Mouse (Mus musculus) kidney, embryonic 14.5 days (tissue): ENCODE data around the gene Prtn3. TPM values are rescaled to one million over a fixed set of nuclear protein-coding genes. Genes with fewer than 3 reads are reported as not detected.
"Not testable (repeated sequence)": the region's sequence is repeated elsewhere in the genome, so short reads cannot be mapped to it uniquely, and the experiment has no call there.

Source experiments
- ATAC-seq: fragments of 200-750 bp; cut with Nextera tagmentation; 2 replicates; pipeline ENCODE4 v1.8.0; 2017; ENCODE audit warnings: moderate number of reproducible peaks, mild to moderate bottlenecking, moderate TSS enrichment, moderate library complexity; ENCODE audit not compliant: low FRiP score, low TSS enrichment
- H3K27ac ChIP-seq: fragments of 300-500 bp; sonication (generic); 2 replicates; pipeline ENCODE4 v1.5.1; 2014; ENCODE audit warnings: low read depth, mild to moderate bottlenecking, low read length, moderate library complexity, mixed read lengths
- H3K27me3 ChIP-seq: fragments of 300-500 bp; sonication (generic); 2 replicates; pipeline ENCODE4 v1.6.1; 2014; ENCODE audit warnings: mild to moderate bottlenecking, low read length; ENCODE audit not compliant: control insufficient read depth, insufficient read depth
- H3K36me3 ChIP-seq: fragments of 300-500 bp; sonication (generic); 2 replicates; pipeline ENCODE4 v1.6.1; 2014; ENCODE audit warnings: low read length, mixed read lengths; ENCODE audit not compliant: control insufficient read depth, insufficient read depth
- H3K4me1 ChIP-seq: fragments of 300-500 bp; sonication (generic); 2 replicates; pipeline ENCODE4 v1.6.1; 2014; ENCODE audit warnings: low read length, mixed read lengths; ENCODE audit not compliant: control insufficient read depth, insufficient read depth
- H3K4me2 ChIP-seq: fragments of 300-500 bp; sonication (generic); replicated peaks from 2 replicates; pipeline ENCODE4 v1.6.1; 2014; ENCODE audit warnings: low read depth, mild to moderate bottlenecking, low read length
- H3K4me3 ChIP-seq: fragments of 300-500 bp; sonication (generic); 2 replicates; pipeline ENCODE4 v1.5.1; 2014; ENCODE audit warnings: mild to moderate bottlenecking, low read length
- H3K9ac ChIP-seq: fragments of 300-500 bp; sonication (generic); 2 replicates; pipeline ENCODE4 v1.6.1; 2014; ENCODE audit warnings: low read depth, mild to moderate bottlenecking, low read length, moderate library complexity
- H3K9me3 ChIP-seq: fragments of 300-500 bp; sonication (generic); 2 replicates; pipeline ENCODE4 v1.6.1; 2016; ENCODE audit warnings: low read length; ENCODE audit not compliant: control insufficient read depth
- WGBS: fragments of 180-500 bp; shearing (Covaris S2); extraction: QIAGEN DNeasy Blood & Tissue Kit; methylation state at CpG from one replicate; pipeline ENCODE4 v1.1.7; 2014; 5-methylcytosine and 5-hydroxymethylcytosine counted together
- polyA plus RNA-seq: library from polyadenylated mRNA; unstranded; fragments of >200 nt; fragmentation: Nextera tagmentation; extraction: Ambion mirVana; gene quantifications from 2 replicates; pipeline ENCODE4 v1.2.1, GENCODE M21; 2014

Prtn3 gene
- polyA plus RNA-seq, 1 experiment from 2014 or later = 9.6 TPM

- H3K4me3 ChIP-seq = no peak overlapping the region
- no peaks in the 10 kb centered on the region for H3K9me3 ChIP-seq
- H3K27me3 ChIP-seq = no peaks in the 10 kb centered on the region
- H3K4me2 ChIP-seq = no peak overlapping the region
- no peaks in the 10 kb centered on the region for H3K36me3 ChIP-seq
- 33% methylated on average over 3 of the region's 3 CpGs for WGBS
- H3K4me1 ChIP-seq = peaks cover 30% of the 10 kb centered on the region
- H3K9ac ChIP-seq = no peak overlapping the region
- 0 out of 2 replicates have a peak, but pooled peaks have one; percentile 10 for ATAC-seq
- H3K27ac ChIP-seq = peak overlapping the region; percentile 31; the same call in 1 of the 2 replicates
Observed at GRCm38 (mm10) chr10:79879527-79879926, 5.3 kb downstream of the Prtn3 start.

- no peak for ATAC-seq
- no peak overlapping the region for H3K9ac ChIP-seq
- H3K9me3 ChIP-seq = no peaks in the 10 kb centered on the region
- H3K4me2 ChIP-seq = peak overlapping the region; percentile 15; the same call in 1 of the 2 replicates
- no peaks in the 10 kb centered on the region for H3K27me3 ChIP-seq
- no peak overlapping the region for H3K4me3 ChIP-seq
- no peak overlapping the region for H3K27ac ChIP-seq
- peaks cover 30% of the 10 kb centered on the region; the same call in 1 of the 2 replicates for H3K4me1 ChIP-seq
- no peaks in the 10 kb centered on the region for H3K36me3 ChIP-seq
- WGBS = 15% methylated on average over 9 of the region's 9 CpGs
Observed at GRCm38 (mm10) chr10:79880721-79881120, 6.4 kb downstream of the Prtn3 start.

- H3K9me3 ChIP-seq = no peaks in the 10 kb centered on the region
- ATAC-seq = 0 out of 2 replicates have a peak, but pooled peaks have one; percentile 30
- H3K4me1 ChIP-seq = peaks cover 30% of the 10 kb centered on the region; the same call in 1 of the 2 replicates
- H3K4me3 ChIP-seq = peak overlapping the region; percentile 17; the same call in 1 of the 2 replicates
- H3K27me3 ChIP-seq = no peaks in the 10 kb centered on the region
- H3K9ac ChIP-seq = peak overlapping the region; percentile 29; the same call in 1 of the 2 replicates
- H3K4me2 ChIP-seq = peak overlapping the region; percentile 41
- 7% methylated on average over 22 of the region's 22 CpGs for WGBS
- H3K36me3 ChIP-seq = no peaks in the 10 kb centered on the region
- H3K27ac ChIP-seq = no peak overlapping the region
Observed at GRCm38 (mm10) chr10:79881981-79882380, 7.7 kb downstream of the Prtn3 start.

GRCm38 (mm10) chr10:79883297-79884084, 9.2 kb downstream of the Prtn3 start:
- H3K4me2 ChIP-seq = 0 out of 2 replicates have a peak overlapping the region, but pooled peaks have one; percentile 13
- WGBS = 13% methylated on average over 22 of the region's 22 CpGs
- peak overlapping the region; percentile 19; the same call in 1 of the 2 replicates for H3K9ac ChIP-seq
- H3K4me3 ChIP-seq = no peak overlapping the region
- H3K9me3 ChIP-seq = no peaks in the 10 kb centered on the region
- H3K27me3 ChIP-seq = no peaks in the 10 kb centered on the region
- peaks cover 25% of the 10 kb centered on the region; the same call in 1 of the 2 replicates for H3K4me1 ChIP-seq
- H3K36me3 ChIP-seq = no peaks in the 10 kb centered on the region
- no peak overlapping the region for H3K27ac ChIP-seq
- 0 out of 2 replicates have a peak, but pooled peaks have one; percentile 4 for ATAC-seq

GRCm38 (mm10) chr10:79884446-79884845, 10.2 kb downstream of the Prtn3 start:
- no peak overlapping the region for H3K4me3 ChIP-seq
- no peak overlapping the region for H3K4me2 ChIP-seq
- no peak for ATAC-seq
- no peaks in the 10 kb centered on the region for H3K9me3 ChIP-seq
- H3K9ac ChIP-seq = no peak overlapping the region
- no peaks in the 10 kb centered on the region for H3K27me3 ChIP-seq
- H3K36me3 ChIP-seq = no peaks in the 10 kb centered on the region
- H3K27ac ChIP-seq = no peak overlapping the region
- H3K4me1 ChIP-seq = peaks cover 25% of the 10 kb centered on the region; the same call in 1 of the 2 replicates
- WGBS = 61% methylated on average over 4 of the region's 4 CpGs

- peaks cover 25% of the 10 kb centered on the region; the same call in 1 of the 2 replicates for H3K4me1 ChIP-seq
- not testable (repeated sequence) for H3K4me2 ChIP-seq, H3K4me3 ChIP-seq, H3K36me3 ChIP-seq, ATAC-seq, H3K27ac ChIP-seq, H3K27me3 ChIP-seq, H3K9ac ChIP-seq, H3K9me3 ChIP-seq
- 52% methylated on average over 2 of the region's 3 CpGs for WGBS
Observed at GRCm38 (mm10) chr10:79884938-79885337, 10.7 kb downstream of the Prtn3 start.

GRCm38 (mm10) chr10:79886054-79886453, 11.8 kb downstream of the Prtn3 start, which contains the start of gene Elane:
Gene Elane, plus strand, starts transcription at chr10:79886247.
- H3K9me3 ChIP-seq = no peaks in the 10 kb centered on the region
- no peak within 1 kb of the TSS for H3K9ac ChIP-seq
- H3K4me3 ChIP-seq = no peak within 1 kb of the TSS
- no peak within 1 kb of the TSS for H3K27ac ChIP-seq
- H3K4me2 ChIP-seq = no peak within 1 kb of the TSS
- 84% methylated on average over 6 of the region's 6 CpGs for WGBS
- no peaks in the 10 kb centered on the region for H3K36me3 ChIP-seq
- no peak for ATAC-seq
- peaks cover 17% of the 10 kb centered on the region; the same call in 1 of the 2 replicates for H3K4me1 ChIP-seq
- H3K27me3 ChIP-seq = peaks cover 2% of the 10 kb centered on the region; the same call in 1 of the 2 replicates

- Histone ChIP-seq H3K9ac (no peak overlapping the region), H3K27ac (no peak overlapping the region), H3K36me3 (no peaks in the 10 kb centered on the region), H3K4me3 (no peak overlapping the region), H3K27me3 (peaks cover 2% of the 10 kb centered on the region; the same call in 1 of the 2 replicates), H3K4me1 (peaks cover 16% of the 10 kb centered on the region; the same call in 1 of the 2 replicates), H3K4me2 (no peak overlapping the region), H3K9me3 (no peaks in the 10 kb centered on the region)
- 77% methylated on average over 8 of the region's 8 CpGs for WGBS
- ATAC-seq = no peak
Observed at GRCm38 (mm10) chr10:79886611-79887010, 12.3 kb downstream of the Prtn3 start.

GRCm38 (mm10) chr10:79889386-79889785, 15.1 kb downstream of the Prtn3 start:
- ATAC-seq = no peak
- no peaks in the 10 kb centered on the region for H3K4me1 ChIP-seq
- WGBS = 55% methylated on average over 2 of the region's 2 CpGs

More at GRCm38 (mm10) chr10:79889386-79889785, 15.1 kb downstream of the Prtn3 start:
- H3K27ac ChIP-seq = no peak overlapping the region
- H3K9ac ChIP-seq = no peak overlapping the region
- H3K9me3 ChIP-seq = no peaks in the 10 kb centered on the region
- H3K27me3 ChIP-seq = peaks cover 2% of the 10 kb centered on the region; the same call in 1 of the 2 replicates
- no peak overlapping the region for H3K4me2 ChIP-seq
- no peaks in the 10 kb centered on the region for H3K36me3 ChIP-seq
- no peak overlapping the region for H3K4me3 ChIP-seq
